Mouse (Mus musculus) heart, postnatal 0 days (tissue): ENCODE data around the gene Chrna5.

ENCODE experiments used
- CTCF ChIP-seq: IDR thresholded peaks from 2 replicates; pipeline ENCODE4 v1.5.1; 2016; ENCODE audit warnings: antibody characterized with exemption, control low read depth, low read depth
- EP300 ChIP-seq: IDR thresholded peaks from 2 replicates; pipeline ENCODE4 v1.6.1; 2016; ENCODE audit warnings: antibody characterized with exemption, low read depth

- TF ChIP-seq CTCF (no peak), EP300 (no peak)
These were observed 19.6 kb upstream of the Chrna5 start for GRCm38 (mm10) chr9:54961059-54961458.
